8 mouse cellular contexts compared by ENCODE assay signal in the genomic region with DNA sequence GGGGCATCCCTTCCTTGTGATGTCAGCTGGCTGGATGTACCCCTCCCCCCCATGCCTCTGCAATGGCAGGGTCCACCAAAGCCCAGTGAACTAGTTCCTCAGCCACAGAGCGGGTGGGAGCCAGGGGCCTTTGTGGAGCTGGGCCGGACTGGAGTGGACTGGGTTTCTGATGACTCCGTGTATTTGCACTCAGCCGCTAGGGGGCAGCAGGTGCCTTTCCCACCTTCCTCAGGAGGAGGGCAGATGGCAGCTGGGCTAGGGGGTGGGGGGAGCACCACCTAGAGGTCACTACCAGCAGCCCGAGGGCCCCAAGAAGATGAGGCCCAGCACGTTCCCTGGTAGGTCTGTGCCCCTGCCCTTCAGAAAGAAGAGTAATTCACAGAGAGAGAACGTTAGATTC. TPM values are rescaled to one million over a fixed set of nuclear protein-coding genes. Genes with fewer than 3 reads are reported as not detected.
DNase-seq lines count a peak whose midpoint lies in the region; ATAC-seq lines count a peak whose summit lies in the region.

No protein-coding gene starts in this region.

- no peaks in the 10 kb centered on the region for H3K9me3 ChIP-seq in hindbrain, embryonic 16.5 days (ENCODE audit: control insufficient read depth, low read length)

- no peak overlapping the region for H3K4me3 ChIP-seq in hindbrain, embryonic 16.5 days (ENCODE audit: low read length)

- ATAC-seq in hindbrain, embryonic 16.5 days, result peak; percentile 35; the same call in 1 of the 2 replicates

- H3K27me3 ChIP-seq in hindbrain, embryonic 16.5 days (replicated peaks; ENCODE audit: control insufficient read depth, insufficient read depth, low read length), result no peaks in the 10 kb centered on the region

- no peak overlapping the region for H3K9ac ChIP-seq in hindbrain, embryonic 16.5 days (ENCODE audit: low read depth, low read length)

- WGBS in hindbrain, embryonic 16.5 days, result 5% methylated on average over 7 of the region's 7 CpGs

- DNase-seq in WW6 (ENCODE audit: low read depth, low spot score), result peak; percentile 59
- DNase-seq in cerebellum, postnatal 10 days, result peak; percentile 92 to 94
- DNase-seq in frontal cortex, postnatal 10 days (ENCODE audit: low spot score in 2 of 2), result peak; percentile 52 to 79
- DNase-seq in left cerebral cortex, adult 11 months (ENCODE audit: low spot score), result peak; percentile 38
- peak; percentile 85 to 89 for DNase-seq in lung, postnatal 4 days
- peak; percentile 59 for DNase-seq in right cerebral cortex, postnatal 25 days
- peak; percentile 78 for DNase-seq in urinary bladder, postnatal 25 days (ENCODE audit: low spot score)

- H3K36me3 ChIP-seq in hindbrain, embryonic 16.5 days (ENCODE audit: control insufficient read depth, insufficient read depth, low read length), result no peaks in the 10 kb centered on the region

- peaks cover 5% of the 10 kb centered on the region for H3K4me1 ChIP-seq in hindbrain, embryonic 16.5 days (ENCODE audit: control insufficient read depth, insufficient read depth, low read depth, low read length)

- no peak overlapping the region for H3K27ac ChIP-seq in hindbrain, embryonic 16.5 days (ENCODE audit: low read depth, low read length)

- no peak overlapping the region for H3K4me2 ChIP-seq in hindbrain, embryonic 16.5 days (ENCODE audit: low read length)

RNA-seq across cellular contexts. Expression of gene Mvk, which starts 17.2 kb away (rescaled TPM):
- 75.8 and 86.9 TPM in 2 replicates for polyA plus RNA-seq in hindbrain, embryonic 16.5 days (2015; fragmentation: Nextera tagmentation; extraction: Ambion mirVana)

RNA-seq across cellular contexts. Expression of gene Mmab, which starts 17.4 kb away (rescaled TPM):
- 38.2 and 40.8 TPM in 2 replicates for polyA plus RNA-seq in hindbrain, embryonic 16.5 days (2015; fragmentation: Nextera tagmentation; extraction: Ambion mirVana)

Comparison
In these comparisons a context has a peak if more than half of its experiments do, and no peak if none do; other contexts are left out.
1. DNase-seq: peak in every context shown above with its lines; median percentile 93 in cerebellum, postnatal 10 days; 87 in lung, postnatal 4 days; 78 in urinary bladder, postnatal 25 days; 66 in frontal cortex, postnatal 10 days; 59 in WW6; 59 in right cerebral cortex, postnatal 25 days; 38 in left cerebral cortex, adult 11 months.